Mouse (Mus musculus) T-helper 1 cell (primary cell): Measurements from ENCODE around the gene Ndufa6.
"Not testable (repeated sequence)": the region's sequence is repeated elsewhere in the genome, so short reads cannot be mapped to it uniquely, and the experiment has no call there.

ENCODE experiments used
- in situ Hi-C: fragments of 300-600 bp; cut with MboI, MseI; formaldehyde crosslinking; loops from one replicate; pipeline ENCODE4 v1.15.1; 2025; ENCODE audit warnings: high pct_unique_total_duplicates

The Ndufa6 gene

GRCm38 (mm10) chr15:82354126-82354945 is at the start of gene Ndufa6:
Gene Ndufa6, minus strand, starts transcription at chr15:82354322.
- in situ Hi-C loops: loop anchor here (10.0 kb wide), 1 partner anchor 750 kb away; no protein-coding TSS in a partner anchor

GRCm38 (mm10) chr15:82403606-82404005 is 49.5 kb upstream of the Ndufa6 start:
- in situ Hi-C loops: no loop called here

- in situ Hi-C loops: no loop called here
Observed at GRCm38 (mm10) chr15:82402741-82403140, 48.6 kb upstream of the Ndufa6 start.

GRCm38 (mm10) chr15:82402106-82402505 is 48.0 kb upstream of the Ndufa6 start:
- in situ Hi-C loops: no loop called here

- in situ Hi-C loops: no loop called here
Observed at GRCm38 (mm10) chr15:82401516-82401915, 47.4 kb upstream of the Ndufa6 start.

GRCm38 (mm10) chr15:82395955-82396354 is 41.8 kb upstream of the Ndufa6 start:
- in situ Hi-C loops: not testable (repeated sequence)

- in situ Hi-C loops: loop anchor here (5.0 kb wide), 2 partner anchors 58 to 82 kb away; no protein-coding TSS in a partner anchor
Observed at GRCm38 (mm10) chr15:82393922-82394321, 39.8 kb upstream of the Ndufa6 start, which contains the start of gene Cyp2d11. Gene Cyp2d11, minus strand, starts transcription at chr15:82394022.

GRCm38 (mm10) chr15:82389916-82390315 is 35.8 kb upstream of the Ndufa6 start:
- in situ Hi-C loops: loop anchor here (5.0 kb wide), 2 partner anchors 62 to 78 kb away; no protein-coding TSS in a partner anchor

- in situ Hi-C loops: no loop called here
Observed at GRCm38 (mm10) chr15:82385729-82386128, 31.6 kb upstream of the Ndufa6 start.

GRCm38 (mm10) chr15:82382441-82382840 is 28.3 kb upstream of the Ndufa6 start:
- in situ Hi-C loops: no loop called here

GRCm38 (mm10) chr15:82380714-82381062 is 26.6 kb upstream of the Ndufa6 start:
- in situ Hi-C loops: no loop called here

- in situ Hi-C loops: no loop called here
Observed at GRCm38 (mm10) chr15:82379871-82380713, 26.0 kb upstream of the Ndufa6 start, which contains the start of gene Cyp2d22. Gene Cyp2d22, minus strand, starts transcription at chr15:82380260.

- in situ Hi-C loops: no loop called here
Observed at GRCm38 (mm10) chr15:82379511-82379870, 25.4 kb upstream of the Ndufa6 start.

GRCm38 (mm10) chr15:82378261-82379180 is 24.4 kb upstream of the Ndufa6 start:
- in situ Hi-C loops: no loop called here

- in situ Hi-C loops: no loop called here
Observed at GRCm38 (mm10) chr15:82377701-82378100, 23.6 kb upstream of the Ndufa6 start.

- in situ Hi-C loops: no loop called here
Observed at GRCm38 (mm10) chr15:82376393-82377138, 22.4 kb upstream of the Ndufa6 start.

- in situ Hi-C loops: no loop called here
Observed at GRCm38 (mm10) chr15:82375855-82376254, 21.7 kb upstream of the Ndufa6 start.

- in situ Hi-C loops: no loop called here
Observed at GRCm38 (mm10) chr15:82374437-82374836, 20.3 kb upstream of the Ndufa6 start.

GRCm38 (mm10) chr15:82372991-82373390 is 18.9 kb upstream of the Ndufa6 start:
- in situ Hi-C loops: no loop called here

GRCm38 (mm10) chr15:82372446-82372845 is 18.3 kb upstream of the Ndufa6 start:
- in situ Hi-C loops: no loop called here

- in situ Hi-C loops: no loop called here
Observed at GRCm38 (mm10) chr15:82368851-82369250, 14.7 kb upstream of the Ndufa6 start.
